In the genomic region with DNA sequence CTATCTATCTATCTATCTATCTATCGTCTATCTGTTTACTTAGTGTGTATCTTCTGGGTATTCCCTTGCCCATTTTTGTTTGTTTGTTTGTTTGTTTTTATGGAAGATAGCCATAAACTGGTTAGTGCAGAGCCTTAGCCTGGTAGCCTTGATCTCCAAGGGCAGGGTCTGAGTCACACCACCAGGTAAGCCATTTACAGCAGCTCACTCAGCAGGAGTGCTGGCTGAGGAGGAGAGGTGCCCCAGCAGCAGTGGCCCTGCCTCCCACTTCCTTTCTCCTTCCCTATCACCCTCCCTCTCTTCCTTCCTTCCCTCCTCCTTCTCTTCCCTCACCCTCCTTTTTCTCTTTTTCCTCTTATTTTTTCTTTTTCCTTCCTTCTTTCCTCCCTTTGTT, we compare ENCODE assay signal across 15 mouse cellular contexts.
"Had no signal": no experiment of that assay in that cellular context is flagged by ENCODE, and none has a peak within 500 bp of the region (broad histone marks: within the 10 kb centered on the region; RNA-seq: fewer than 3 reads in every experiment).

No protein-coding gene starts in this region.

- ATAC-seq: lung, postnatal 0 days had no signal

- H3K9ac ChIP-seq: liver, embryonic 14.5 days; lung, embryonic 15.5 days; midbrain, embryonic 12.5 days; neural tube, embryonic 12.5 days; stomach, embryonic 15.5 days had no signal

- H3K4me3 ChIP-seq: lung, embryonic 15.5 days; midbrain, embryonic 12.5 days; neural tube, embryonic 12.5 days; stomach, embryonic 15.5 days had no signal

- DNase-seq: lung, adult 2 months; lung, postnatal 14 days; lung, postnatal 36 days; midbrain, embryonic 14.5 days; right cerebral cortex, postnatal 14 days; thymus, adult 18-20 months; thymus, postnatal 14 days; thymus, postnatal 36 days had no signal

- H3K27ac ChIP-seq: liver, embryonic 14.5 days; lung, embryonic 15.5 days; macrophage; midbrain, embryonic 12.5 days; neural tube, embryonic 12.5 days; stomach, embryonic 15.5 days had no signal

- H3K4me1 ChIP-seq: lung, embryonic 15.5 days; midbrain, embryonic 12.5 days; neural tube, embryonic 12.5 days; stomach, embryonic 15.5 days had no signal

- H3K4me2 ChIP-seq: lung, embryonic 15.5 days; midbrain, embryonic 12.5 days; neural tube, embryonic 12.5 days; stomach, embryonic 15.5 days had no signal

- H3K36me3 ChIP-seq: lung, embryonic 15.5 days; midbrain, embryonic 12.5 days; neural tube, embryonic 12.5 days; stomach, embryonic 15.5 days had no signal

- H3K9me3 ChIP-seq: lung, embryonic 15.5 days; stomach, embryonic 15.5 days had no signal

- H3K27me3 ChIP-seq: lung, embryonic 15.5 days; neural tube, embryonic 12.5 days; stomach, embryonic 15.5 days had no signal
